Mouse (Mus musculus): ENCODE measurements around the gene Serpind1.

Serpind1 gene

GRCm38 (mm10) chr16:17346766-17347165 is 15.6 kb downstream of the Serpind1 start:
- no peak for DNase-seq (ENCODE audit: low spot score)

GRCm38 (mm10) chr16:17356031-17356430 is 24.9 kb downstream of the Serpind1 start:
- no peak for DNase-seq (ENCODE audit: low spot score)

- no peak for DNase-seq (ENCODE audit: low spot score)
These were observed 27.6 kb downstream of the Serpind1 start for GRCm38 (mm10) chr16:17358787-17359186.

- DNase-seq (ENCODE audit: low spot score), result no peak
These were observed 51.1 kb downstream of the Serpind1 start for GRCm38 (mm10) chr16:17382306-17382705.

- no peak for DNase-seq (ENCODE audit: low spot score)
These were observed 52.6 kb downstream of the Serpind1 start for GRCm38 (mm10) chr16:17383594-17384326.

- no peak for DNase-seq (ENCODE audit: low spot score)
These were observed 61.6 kb downstream of the Serpind1 start for GRCm38 (mm10) chr16:17392784-17393183.

Measured in ovary, adult 18-20 months (tissue).